Mouse (Mus musculus) frontal cortex, postnatal 36 days (tissue): Measurements from ENCODE around the gene Cd68.
"Not testable (repeated sequence)": the region's sequence is repeated elsewhere in the genome, so short reads cannot be mapped to it uniquely, and the experiment has no call there.

Experiments
- DNase-seq, 2 experiments: peaks; one replicate each; pipeline ENCODE4 v3.0.0; 2022; ENCODE audit warnings: low spot score in 2 of 2

Gene Cd68

DNA sequence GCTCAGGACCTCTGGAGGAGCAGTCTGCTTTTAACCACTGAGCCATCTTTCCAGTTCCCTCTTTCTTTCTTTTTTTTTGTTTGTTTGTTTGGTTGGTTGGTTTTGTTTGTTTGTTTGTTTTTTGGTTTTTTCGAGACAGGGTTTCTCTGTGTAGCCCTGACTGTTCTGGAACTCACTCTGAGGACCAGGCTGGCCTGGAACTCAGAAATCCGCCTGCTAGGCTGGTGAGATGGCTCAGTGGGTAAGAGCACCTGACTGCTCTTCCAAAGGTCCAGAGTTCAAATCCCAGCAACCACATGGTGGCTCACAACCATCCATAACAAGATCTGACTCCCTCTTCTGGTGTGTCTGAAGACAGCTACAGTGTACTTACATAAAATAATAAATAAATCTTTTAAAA, 41.6 kb downstream of the Cd68 start:
- not testable (repeated sequence) for DNase-seq

DNA sequence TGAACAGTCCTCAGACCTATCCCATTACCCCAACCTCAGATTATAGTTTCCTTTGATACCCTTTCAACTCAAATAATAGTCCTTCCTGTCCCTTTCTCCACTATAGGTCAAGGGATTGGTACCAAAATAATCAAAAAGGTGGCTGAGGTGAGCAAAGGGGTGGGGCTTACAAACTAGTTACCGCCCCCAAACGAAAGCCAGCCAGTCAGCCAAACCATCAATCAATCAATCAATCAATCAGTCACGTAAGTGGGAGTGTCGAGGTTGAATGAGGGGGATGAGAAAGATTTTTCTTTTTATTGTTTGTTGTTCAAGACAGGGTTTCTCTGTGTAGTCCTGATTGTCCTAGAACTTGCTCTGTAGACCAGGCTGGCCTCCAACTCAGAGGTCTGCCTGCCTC, 42.9 kb downstream of the Cd68 start:
- DNase-seq = no peak

DNA sequence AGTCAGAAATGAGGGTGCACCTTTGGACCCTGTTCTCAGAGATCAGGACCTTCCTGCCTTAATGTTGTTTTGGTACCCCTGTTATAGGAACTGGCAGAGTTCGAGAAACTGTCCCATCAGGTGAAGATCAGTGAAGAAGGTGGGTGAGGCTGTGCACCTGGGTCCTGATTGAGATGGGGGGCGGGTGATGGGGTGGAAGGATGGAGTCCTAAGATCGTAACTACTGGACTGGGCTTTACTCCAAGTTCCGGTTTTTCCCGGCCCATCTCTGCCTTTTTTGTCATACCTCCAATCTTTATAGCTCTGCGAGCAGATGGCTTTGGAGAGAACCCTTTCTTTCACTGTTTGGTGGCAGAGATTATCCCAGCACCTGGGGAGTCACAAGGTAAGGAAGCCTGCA, 43.5 kb downstream of the Cd68 start:
- no peak for DNase-seq

DNA sequence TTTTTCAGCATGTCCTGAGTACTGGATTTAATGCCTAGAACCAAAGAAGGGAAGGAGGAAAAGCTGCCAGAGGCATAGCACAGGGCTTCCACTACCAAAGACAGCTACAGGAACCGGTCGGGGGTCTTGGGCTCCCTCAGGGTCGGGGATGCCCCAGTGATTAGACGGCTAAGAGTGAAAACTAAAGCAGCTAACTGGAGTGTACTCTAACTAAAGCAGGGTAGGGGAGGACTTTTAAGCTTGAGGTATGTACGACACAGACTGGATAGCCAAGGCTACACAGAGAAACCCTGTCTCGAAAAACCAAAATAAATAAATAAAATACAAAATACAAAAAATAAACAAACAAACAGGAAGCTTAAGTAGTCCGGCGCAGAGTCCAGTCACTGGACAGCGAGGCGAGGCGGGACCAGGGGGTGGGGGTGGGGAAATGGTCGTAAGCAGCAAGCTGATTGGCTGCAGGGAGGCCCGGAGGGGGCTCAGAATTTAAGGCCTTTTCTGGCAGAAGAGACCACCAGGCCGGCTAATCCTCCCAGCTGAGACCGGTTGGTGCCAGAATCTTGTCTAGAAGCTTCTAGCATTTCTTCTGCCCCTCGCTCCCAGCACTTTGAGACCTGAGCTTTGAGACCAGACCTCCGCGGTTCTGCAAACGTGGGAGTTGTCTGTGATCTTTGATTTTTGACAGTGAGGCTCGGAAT, 44.2 kb downstream of the Cd68 start, which contains the start of gene Sat2:
TSS of gene Sat2 (plus strand) at position 454 of the 698 bp plus-strand sequence.
- peak; percentile 37 to 42 for DNase-seq

DNA sequence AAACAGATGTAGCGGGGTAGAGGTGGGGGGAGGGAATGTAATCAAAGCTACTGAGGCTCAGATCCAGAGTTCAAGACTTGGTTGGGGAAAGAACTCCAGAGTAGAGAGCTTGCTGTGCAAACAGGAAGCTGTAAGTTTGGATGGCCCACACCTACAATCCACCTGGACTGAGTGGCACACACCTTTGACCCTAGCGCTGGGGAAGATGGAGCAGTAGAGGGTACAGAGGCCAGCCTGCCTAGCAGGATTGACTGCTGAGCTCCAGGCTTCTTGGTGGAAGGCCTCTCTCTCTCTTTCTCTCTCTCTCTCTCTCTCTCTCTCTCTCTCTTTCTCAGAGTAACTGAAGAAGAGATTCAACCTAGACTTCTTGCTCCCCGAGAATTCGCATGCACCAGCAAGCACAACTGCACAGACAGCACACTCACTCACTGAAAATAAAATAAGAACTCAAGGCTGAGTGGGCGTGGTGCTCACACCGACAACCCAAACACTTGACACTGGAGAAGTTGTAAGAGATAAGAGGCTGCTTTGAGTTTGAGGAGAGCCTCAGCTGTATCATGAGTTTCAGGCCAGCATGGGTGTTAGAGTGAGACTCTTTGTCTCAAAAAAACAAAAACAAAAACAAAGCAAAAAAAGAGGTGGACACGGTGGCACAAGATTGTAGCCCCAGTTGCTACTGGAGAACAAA, 45.4 kb downstream of the Cd68 start:
- no peak for DNase-seq

DNA sequence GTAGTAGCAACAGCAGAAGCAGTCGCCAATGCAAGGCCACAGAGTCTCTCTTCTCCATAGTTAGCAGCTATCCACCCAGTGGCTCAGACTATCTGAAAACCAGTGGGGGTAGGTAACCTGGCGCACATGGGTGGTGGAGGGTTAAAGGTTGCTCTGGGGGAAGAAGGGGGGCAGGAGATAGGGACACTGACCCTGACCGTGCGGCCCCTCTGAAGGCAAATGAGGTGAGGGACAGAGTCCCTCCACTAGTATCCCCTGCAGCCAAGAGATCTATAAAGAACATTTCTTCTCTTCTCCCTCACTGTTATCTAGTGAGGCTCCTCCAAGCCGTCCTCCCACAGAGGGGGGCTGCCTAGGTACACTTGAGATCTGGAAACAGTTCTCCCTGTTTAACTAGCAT, 48.1 kb downstream of the Cd68 start, which contains the start of gene Shbg:
TSS of gene Shbg (minus strand) at position 101 of the 400 bp plus-strand sequence.
- DNase-seq = no peak

DNA sequence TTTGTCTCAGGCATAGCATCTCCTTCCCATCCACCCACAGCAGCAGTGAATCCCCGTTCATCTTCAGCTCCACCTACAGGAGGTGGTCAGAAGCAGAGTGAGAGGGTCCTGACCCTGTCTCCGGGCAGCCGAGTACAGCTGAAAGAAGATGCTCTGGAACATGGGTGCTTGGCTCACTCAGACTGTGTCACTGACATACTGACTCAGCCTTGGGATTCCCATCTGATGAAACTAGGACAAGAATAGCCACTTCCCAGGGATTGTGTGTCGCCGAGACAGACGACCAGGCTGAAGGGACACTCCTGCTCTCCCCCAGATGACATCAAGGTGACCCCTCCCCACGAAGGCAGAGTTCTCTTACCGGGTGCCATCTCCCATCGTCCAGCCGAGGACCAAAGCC, 49.2 kb downstream of the Cd68 start:
- no peak for DNase-seq

DNA sequence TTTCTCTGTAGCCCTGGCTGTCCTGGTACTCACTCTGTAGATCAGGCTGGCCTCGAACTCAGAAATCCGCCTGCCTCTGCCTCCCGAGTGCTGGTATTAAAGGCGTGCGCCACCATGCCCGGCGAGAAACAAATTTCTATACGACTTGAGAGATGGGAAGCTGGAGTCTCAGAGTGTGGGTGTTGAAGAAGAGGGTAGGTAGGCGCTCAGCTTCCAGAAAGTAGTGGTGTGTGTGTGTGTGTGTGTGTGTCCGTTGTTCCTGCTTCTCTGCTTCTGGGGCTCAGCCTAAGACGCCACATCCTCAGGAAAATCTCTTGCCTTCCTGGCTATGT, 51.7 kb downstream of the Cd68 start:
- DNase-seq = not testable (repeated sequence)
